Mouse (Mus musculus) myocyte (in vitro differentiated cells): ENCODE measurements around the gene Stum. TPM values are rescaled to one million over a fixed set of nuclear protein-coding genes. Genes with fewer than 3 reads are reported as not detected.

Experiments
- H3K27me3 ChIP-seq: one replicate; pipeline ENCODE4 v1.6.1; 2011; ENCODE audit not compliant: control insufficient read depth, insufficient read depth, insufficient read length
- H3K36me3 ChIP-seq: one replicate; pipeline ENCODE4 v1.6.1; 2011; ENCODE audit not compliant: control insufficient read depth, insufficient read depth
- H3K4me2 ChIP-seq: one replicate; pipeline ENCODE4 v1.6.1; 2011; ENCODE audit warnings: low read depth, control low read depth
- H3K4me3 ChIP-seq: one replicate; pipeline ENCODE4 v1.5.1; 2011; ENCODE audit warnings: mild to moderate bottlenecking, control low read depth, moderate library complexity
- H3K79me2 ChIP-seq: one replicate; pipeline ENCODE4 v1.6.1; 2011; ENCODE audit not compliant: control insufficient read depth, insufficient read depth
- H3ac ChIP-seq: one replicate; pipeline ENCODE4 v1.6.1; 2011; ENCODE audit not compliant: control insufficient read depth, insufficient read length
- CEBPB ChIP-seq: IDR thresholded peaks from 2 replicates; pipeline ENCODE4 v1.6.1; 2011; ENCODE audit warnings: mild to moderate bottlenecking, moderate library complexity; ENCODE audit not compliant: poor library complexity, insufficient read depth, severe bottlenecking
- E2F4 ChIP-seq: IDR thresholded peaks from one replicate; pipeline ENCODE4 v1.6.1; 2011; ENCODE audit warnings: mild to moderate bottlenecking, control low read depth, moderate library complexity; ENCODE audit not compliant: insufficient read depth
- MAX ChIP-seq: IDR thresholded peaks from one replicate; pipeline ENCODE4 v1.6.1; 2011; ENCODE audit warnings: low read depth, mild to moderate bottlenecking, control low read depth
- MYOD1 ChIP-seq, 3 experiments: IDR thresholded peaks; one replicate each; pipeline ENCODE4 v1.6.1; 2011; ENCODE audit warnings: control low read depth in 2 of 3, low read depth in 2 of 3, mild to moderate bottlenecking in 2 of 3, moderate library complexity in 1 of 3; ENCODE audit not compliant: insufficient read length in 2 of 3, control insufficient read depth in 1 of 3
- MYOG ChIP-seq, 3 experiments: IDR thresholded peaks; one replicate each; pipeline ENCODE4 v1.6.1; 2011; ENCODE audit warnings: control low read depth in 2 of 3, low read depth in 2 of 3, mild to moderate bottlenecking in 2 of 3; ENCODE audit not compliant: insufficient read length in 2 of 3, control insufficient read depth in 1 of 3, insufficient read depth in 1 of 3
- POLR2A ChIP-seq: IDR thresholded peaks from one replicate; pipeline ENCODE4 v1.6.1; 2011; ENCODE audit warnings: low read depth, mild to moderate bottlenecking, control low read depth, moderate library complexity; ENCODE audit not compliant: insufficient read length
- POLR2AphosphoS2 ChIP-seq: IDR thresholded peaks from one replicate; pipeline ENCODE4 v1.6.1; 2011; ENCODE audit warnings: low read depth, control low read depth; ENCODE audit not compliant: insufficient read length
- REST ChIP-seq: IDR thresholded peaks from one replicate; pipeline ENCODE4 v1.6.1; 2011; ENCODE audit warnings: mild to moderate bottlenecking, control low read depth, moderate library complexity; ENCODE audit not compliant: insufficient read depth, insufficient read length
- SRF ChIP-seq: IDR thresholded peaks from one replicate; pipeline ENCODE4 v1.6.1; 2011; ENCODE audit warnings: low read depth; ENCODE audit not compliant: control insufficient read depth, insufficient read length
- TCF12 ChIP-seq: IDR thresholded peaks from one replicate; pipeline ENCODE4 v1.6.1; 2011; ENCODE audit warnings: mild to moderate bottlenecking, control low read depth; ENCODE audit not compliant: poor library complexity, insufficient read depth, severe bottlenecking
- TCF3 ChIP-seq: IDR thresholded peaks from one replicate; pipeline ENCODE4 v1.6.1; 2011; ENCODE audit warnings: low read depth, control low read depth; ENCODE audit not compliant: insufficient read length
- USF1 ChIP-seq: IDR thresholded peaks from one replicate; pipeline ENCODE4 v1.6.1; 2011; ENCODE audit warnings: low read depth, mild to moderate bottlenecking, control low read depth, moderate library complexity
- polyA plus RNA-seq: library from polyadenylated mRNA; unstranded; fragments of >200 nt; fragmentation: generic; extraction: Trizol; gene quantifications from one replicate; pipeline ENCODE4 v1.2.1, GENCODE M21; 2012; ENCODE audit warnings: missing spikeins

The Stum gene
- polyA plus RNA-seq, 1 experiment = 0.28 TPM

DNA sequence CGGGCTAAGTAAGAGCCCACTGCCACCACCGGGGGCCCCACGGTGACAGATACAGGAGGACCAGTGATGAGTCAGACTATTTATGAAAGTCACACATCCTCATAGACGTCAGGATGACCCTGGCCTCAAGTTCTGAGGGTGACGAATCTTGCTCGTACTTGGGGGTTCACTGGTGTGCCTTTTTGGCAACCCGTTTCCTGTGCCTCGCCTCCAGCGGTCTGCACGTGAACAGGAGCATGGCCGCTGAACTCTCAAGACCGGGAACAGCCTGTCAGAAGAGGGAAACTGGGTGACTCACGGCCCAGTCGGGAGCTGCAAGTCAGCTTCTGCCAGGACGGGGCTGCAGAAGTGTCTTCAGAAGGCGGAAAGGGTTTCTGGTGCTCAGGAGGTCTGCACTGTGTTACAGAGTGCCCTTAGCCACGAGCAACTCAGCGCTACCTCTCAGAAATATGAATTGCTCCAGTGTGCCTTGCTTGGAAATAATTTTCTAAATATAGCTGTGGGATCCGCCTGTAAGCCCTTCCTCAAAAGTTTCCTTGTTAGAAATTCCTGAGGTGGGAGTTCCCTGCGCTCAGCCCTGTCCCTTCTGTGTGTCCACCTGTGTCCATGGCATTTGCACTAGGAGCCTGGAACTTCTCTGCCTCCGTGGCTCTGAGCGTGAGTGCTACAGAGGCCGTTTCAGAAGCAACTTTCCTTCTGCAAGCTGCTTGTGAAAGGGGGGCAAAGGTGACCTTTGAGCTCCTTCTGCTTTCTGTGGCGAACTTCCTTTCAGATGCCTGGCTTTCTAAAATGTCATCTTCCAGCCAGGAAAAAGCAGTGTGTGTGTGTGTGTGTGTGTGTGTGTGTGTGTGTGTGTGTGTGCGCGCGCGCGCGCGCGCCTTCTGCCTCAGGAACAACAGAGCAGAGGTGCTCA is 79.4 kb downstream of the Stum start:
- Histone ChIP-seq H3K4me3 (no peak overlapping the region), H3ac (no peak overlapping the region), H3K79me2 (no peaks in the 10 kb centered on the region), H3K4me2 (peak overlapping the region; percentile 24), H3K36me3 (no peaks in the 10 kb centered on the region), H3K27me3 (peaks cover 6% of the 10 kb centered on the region)
- no peak for TF ChIP-seq REST

DNA sequence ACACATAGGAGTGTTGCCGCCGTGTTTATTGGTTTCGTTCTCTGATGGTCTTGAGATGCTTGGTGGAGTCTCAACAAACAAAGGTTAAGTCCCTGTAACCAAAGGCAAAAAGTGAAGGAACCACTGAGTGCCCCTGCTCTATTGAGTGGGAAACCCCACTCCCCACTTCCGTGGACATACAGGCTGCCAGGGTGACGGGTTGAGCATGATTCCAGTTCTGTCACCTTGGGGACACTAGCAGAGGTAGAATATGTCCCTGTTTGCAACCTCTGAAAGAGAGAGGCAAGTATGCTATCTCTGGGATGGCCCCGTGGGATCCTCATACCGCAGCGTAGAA is 80.0 kb downstream of the Stum start:
- H3K27me3 ChIP-seq = peaks cover 6% of the 10 kb centered on the region
- no peaks in the 10 kb centered on the region for H3K36me3 ChIP-seq
- no peaks in the 10 kb centered on the region for H3K79me2 ChIP-seq
- no peak overlapping the region for H3ac ChIP-seq
- TF ChIP-seq TCF3 = no peak
- TF ChIP-seq E2F4 = no peak
- TF ChIP-seq POLR2A = no peak
- TF ChIP-seq REST = no peak
- no peak for TF ChIP-seq TCF12
- TF ChIP-seq USF1 = no peak
- TF ChIP-seq CEBPB = no peak
- TF ChIP-seq MYOD1 (IDR thresholded peaks at IDR 0.05; ENCODE audit: control insufficient read depth in 1 of 3, insufficient read length in 2 of 3, low read depth in 2 of 3) = no peak
- no peak for TF ChIP-seq POLR2AphosphoS2
- no peak for TF ChIP-seq SRF
- no peak for TF ChIP-seq MYOG (IDR thresholded peaks at IDR 0.05; ENCODE audit: control insufficient read depth in 1 of 3, insufficient read depth in 1 of 3, insufficient read length in 2 of 3, low read depth in 2 of 3)
- no peak for TF ChIP-seq MAX
- no peak overlapping the region for H3K4me2 ChIP-seq
- H3K4me3 ChIP-seq = no peak overlapping the region

DNA sequence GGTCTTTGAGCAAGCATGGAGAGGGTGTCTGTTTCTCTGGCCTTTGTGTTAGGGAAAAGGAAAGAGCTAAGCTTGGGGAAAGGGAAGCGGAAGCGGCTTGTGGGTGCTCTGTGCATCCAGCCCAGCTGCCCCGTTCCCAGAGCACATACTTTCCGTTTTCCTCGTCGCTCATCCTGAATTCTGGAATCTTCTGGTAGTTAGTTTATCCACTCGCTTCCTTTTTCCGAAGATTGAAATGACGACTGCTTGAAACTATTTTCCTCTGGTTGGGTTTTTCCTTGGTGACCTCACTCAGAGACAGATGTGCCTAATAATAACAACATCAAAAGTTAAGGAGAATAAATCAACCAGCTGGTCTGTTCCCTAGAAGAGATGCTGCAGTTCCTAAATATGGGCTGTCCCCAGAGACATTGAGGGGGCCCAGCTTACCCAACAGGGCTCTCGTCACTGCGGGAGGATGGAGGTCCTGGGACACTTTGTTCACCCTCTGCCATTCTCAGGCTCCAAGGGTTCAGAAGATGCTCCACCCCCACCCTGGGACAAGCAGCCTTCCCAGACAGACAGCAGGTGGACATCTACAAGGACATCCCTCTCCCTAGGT is 80.7 kb downstream of the Stum start:
- H3K4me2 ChIP-seq = no peak overlapping the region
- no peak overlapping the region for H3K4me3 ChIP-seq
- no peak overlapping the region for H3ac ChIP-seq
- no peaks in the 10 kb centered on the region for H3K79me2 ChIP-seq
- H3K36me3 ChIP-seq = no peaks in the 10 kb centered on the region
- TF ChIP-seq TCF12 = no peak
- TF ChIP-seq POLR2AphosphoS2 = no peak
- no peak for TF ChIP-seq POLR2A
- no peak for TF ChIP-seq E2F4
- no peak for TF ChIP-seq REST
- no peak for TF ChIP-seq USF1
- TF ChIP-seq CEBPB = no peak
- TF ChIP-seq SRF = no peak
- TF ChIP-seq TCF3 = no peak
- TF ChIP-seq MAX = no peak
- no peak for TF ChIP-seq MYOG (IDR thresholded peaks at IDR 0.05; ENCODE audit: control insufficient read depth in 1 of 3, insufficient read depth in 1 of 3, insufficient read length in 2 of 3, low read depth in 2 of 3)
- TF ChIP-seq MYOD1 (IDR thresholded peaks at IDR 0.05; ENCODE audit: control insufficient read depth in 1 of 3, insufficient read length in 2 of 3, low read depth in 2 of 3) = no peak
- peaks cover 6% of the 10 kb centered on the region for H3K27me3 ChIP-seq

DNA sequence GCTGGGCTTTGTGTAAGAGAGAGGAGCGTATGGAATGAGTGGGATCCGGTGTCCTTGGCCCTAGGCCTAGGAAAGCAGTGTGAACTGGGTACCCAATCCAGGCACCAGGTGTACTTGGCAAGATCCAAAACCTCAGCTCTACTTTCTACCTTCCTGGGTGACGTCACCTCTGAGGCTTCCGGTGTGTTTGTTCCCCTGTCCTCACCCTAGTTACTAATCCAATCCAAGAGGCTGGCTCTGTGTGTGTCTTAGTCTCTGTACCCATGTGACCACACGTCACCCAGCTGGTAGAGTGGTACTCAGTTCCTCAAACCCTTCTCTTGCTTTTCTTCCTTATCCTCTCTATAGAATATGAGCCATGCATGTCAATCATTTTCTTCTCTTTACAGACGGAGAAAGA is 81.6 kb downstream of the Stum start:
- no peak for TF ChIP-seq E2F4
- no peak for TF ChIP-seq MAX
- TF ChIP-seq REST = no peak
- TF ChIP-seq SRF = no peak
- no peak for TF ChIP-seq MYOD1 (IDR thresholded peaks at IDR 0.05; ENCODE audit: control insufficient read depth in 1 of 3, insufficient read length in 2 of 3, low read depth in 2 of 3)
- no peak for TF ChIP-seq USF1
- TF ChIP-seq POLR2AphosphoS2 = no peak
- TF ChIP-seq TCF3 = no peak
- TF ChIP-seq CEBPB = no peak
- no peak for TF ChIP-seq POLR2A
- TF ChIP-seq MYOG (IDR thresholded peaks at IDR 0.05; ENCODE audit: control insufficient read depth in 1 of 3, insufficient read depth in 1 of 3, insufficient read length in 2 of 3, low read depth in 2 of 3) = no peak
- no peak for TF ChIP-seq TCF12
- no peaks in the 10 kb centered on the region for H3K36me3 ChIP-seq
- no peaks in the 10 kb centered on the region for H3K79me2 ChIP-seq
- no peak overlapping the region for H3ac ChIP-seq
- peaks cover 11% of the 10 kb centered on the region for H3K27me3 ChIP-seq
- no peak overlapping the region for H3K4me2 ChIP-seq
- no peak overlapping the region for H3K4me3 ChIP-seq
